ENCODE assay signal across 14 mouse cellular contexts in genomic region chr2:118696451-118697308, GRCm38 (mm10). TPM values are rescaled to one million over a fixed set of nuclear protein-coding genes. Genes with fewer than 3 reads are reported as not detected.
DNase-seq lines count a peak whose midpoint lies in the region; ATAC-seq and TF ChIP-seq lines count a peak whose summit lies in the region.
"Had no signal": no experiment of that assay in that cellular context is flagged by ENCODE, and none has a peak within 500 bp of the region (broad histone marks: within the 10 kb centered on the region; RNA-seq: fewer than 3 reads in every experiment).

No protein-coding gene starts in this region.

- no peak overlapping the region for H3K9ac ChIP-seq in kidney, embryonic 15.5 days
- H3K9ac ChIP-seq in liver, postnatal 0 days (replicated peaks): no peak overlapping the region
- H3K9ac ChIP-seq: forebrain, embryonic 13.5 days; liver, embryonic 14.5 days had no signal

- peaks cover 89% of the 10 kb centered on the region for H3K27me3 ChIP-seq in kidney, embryonic 15.5 days
- H3K27me3 ChIP-seq in liver, postnatal 0 days (ENCODE audit: insufficient read depth, low read length): peaks cover 25% of the 10 kb centered on the region

- WGBS in kidney, embryonic 15.5 days: 47% methylated on average over 21 of the region's 21 CpGs
- WGBS in liver, postnatal 0 days (ENCODE audit: insufficient replicate concordance): 33% methylated on average over 21 of the region's 21 CpGs

- TF ChIP-seq EP300 in liver, postnatal 0 days (IDR thresholded peaks at IDR 0.05; ENCODE audit: low read depth): no peak

- no peak for TF ChIP-seq CTCF in liver, postnatal 0 days (IDR thresholded peaks at IDR 0.05; ENCODE audit: low read depth)

- H3K9me3 ChIP-seq in kidney, embryonic 15.5 days (replicated peaks): no peaks in the 10 kb centered on the region
- no peaks in the 10 kb centered on the region for H3K9me3 ChIP-seq in liver, postnatal 0 days (ENCODE audit: low read length)
- H3K9me3 ChIP-seq: forebrain, embryonic 13.5 days had no signal

- H3K4me3 ChIP-seq in kidney, embryonic 15.5 days (replicated peaks): no peak overlapping the region
- no peak overlapping the region for H3K4me3 ChIP-seq in liver, postnatal 0 days (ENCODE audit: low read depth, low read length)
- H3K4me3 ChIP-seq: forebrain, embryonic 13.5 days had no signal

- no peaks in the 10 kb centered on the region for H3K36me3 ChIP-seq in kidney, embryonic 15.5 days
- no peaks in the 10 kb centered on the region for H3K36me3 ChIP-seq in liver, postnatal 0 days (replicated peaks; ENCODE audit: insufficient read depth, low read length)

- peak; percentile 38 to 57 for DNase-seq in cerebellum, postnatal 14 days
- DNase-seq in cerebellum, adult 8-10 months: no peak
- DNase-seq in kidney, postnatal 25 days: peak; percentile 46 to 62
- DNase-seq in MN1 (ENCODE audit: low spot score): peak; percentile 51
- DNase-seq in liver, postnatal 0 days: peak; percentile 63
- no peak for DNase-seq in layer of hippocampus, postnatal 10 days (ENCODE audit: low spot score in 2 of 2)
- DNase-seq in urinary bladder, postnatal 4 days (ENCODE audit: low spot score in 2 of 2): no peak

- no peak overlapping the region for H3K4me2 ChIP-seq in kidney, embryonic 15.5 days
- H3K4me2 ChIP-seq in liver, postnatal 0 days (ENCODE audit: low read depth, low read length): peak overlapping the region; percentile 47
- H3K4me2 ChIP-seq: forebrain, embryonic 13.5 days had no signal

- H3K27ac ChIP-seq in kidney, embryonic 15.5 days: no peak overlapping the region
- no peak overlapping the region for H3K27ac ChIP-seq in liver, postnatal 0 days (ENCODE audit: low read depth)
- H3K27ac ChIP-seq: forebrain, embryonic 13.5 days; liver, embryonic 14.5 days had no signal

- H3K4me1 ChIP-seq in kidney, embryonic 15.5 days: peaks cover 33% of the 10 kb centered on the region
- H3K4me1 ChIP-seq in liver, postnatal 0 days (ENCODE audit: insufficient read depth): peaks cover 27% of the 10 kb centered on the region

- no peak for ATAC-seq in kidney, embryonic 15.5 days (replicated peaks; ENCODE audit: low FRiP score)
- ATAC-seq in liver, postnatal 0 days: peak; percentile 35; the same call in 1 of the 2 replicates

RNA-seq across cellular contexts. Expression of gene Ankrd63, which starts 7.1 kb away (rescaled TPM):
- polyA plus RNA-seq in kidney, embryonic 15.5 days (2015; fragmentation: Nextera tagmentation; extraction: Ambion mirVana): 0.28 and 0.39 TPM in 2 replicates
- polyA plus RNA-seq in liver, postnatal 0 days (2015; fragmentation: Nextera tagmentation; extraction: Ambion mirVana): 0.02 TPM in 1 of 2 replicates, not detected in the other
- 1 to 10 TPM; 3.0 to 3.8 TPM for total RNA-seq in layer of hippocampus, postnatal 10 days (2021)
- polyA plus RNA-seq: activated CD4-positive, CD25-positive, alpha-beta regulatory T cell, adult 4 months; CD4-positive, CD25-positive, alpha-beta regulatory T cell, adult 4 months; hindbrain, embryonic 11.5 days; neural tube, embryonic 11.5 days had no signal

RNA-seq across cellular contexts. Expression of gene Plcb2, which starts 31.6 kb away (rescaled TPM):
- 1.5 and 1.9 TPM in 2 replicates for polyA plus RNA-seq in kidney, embryonic 15.5 days (2015; fragmentation: Nextera tagmentation; extraction: Ambion mirVana)
- polyA plus RNA-seq in liver, postnatal 0 days (2015; fragmentation: Nextera tagmentation; extraction: Ambion mirVana): 1.7 and 1.9 TPM in 2 replicates
- total RNA-seq in layer of hippocampus, postnatal 10 days (2021): 1 to 10 TPM; 2.1 to 2.9 TPM

RNA-seq across cellular contexts. Expression of gene Pak6, which starts 33.6 kb away (rescaled TPM):
- polyA plus RNA-seq in kidney, embryonic 15.5 days (2015; fragmentation: Nextera tagmentation; extraction: Ambion mirVana): 0.84 and 1.3 TPM in 2 replicates
- 0.08 and 0.15 TPM in 2 replicates for polyA plus RNA-seq in liver, postnatal 0 days (2015; fragmentation: Nextera tagmentation; extraction: Ambion mirVana)
- 100 to 1,000 TPM; 109 to 120 TPM for total RNA-seq in layer of hippocampus, postnatal 10 days (2021)
- polyA plus RNA-seq: activated CD4-positive, CD25-positive, alpha-beta regulatory T cell, adult 4 months had no signal

RNA-seq across cellular contexts. Expression of gene Inafm2, which starts 48.9 kb away (rescaled TPM):
- polyA plus RNA-seq in kidney, embryonic 15.5 days (2015; fragmentation: Nextera tagmentation; extraction: Ambion mirVana): 14.0 and 15.6 TPM in 2 replicates
- 14.0 and 14.7 TPM in 2 replicates for polyA plus RNA-seq in liver, postnatal 0 days (2015; fragmentation: Nextera tagmentation; extraction: Ambion mirVana)
- 10 to 100 TPM; 31.7 to 33.4 TPM for total RNA-seq in layer of hippocampus, postnatal 10 days (2021)

Comparison
In these comparisons a context has a peak if more than half of its experiments do, and no peak if none do; other contexts are left out.
1. DNase-seq: peak in cerebellum, postnatal 14 days (2 of 2), kidney, postnatal 25 days (2 of 2), MN1 (single experiment) and liver, postnatal 0 days (single experiment); none in cerebellum, adult 8-10 months (single experiment), layer of hippocampus, postnatal 10 days (0 of 2) and urinary bladder, postnatal 4 days (0 of 2).